Mouse (Mus musculus): Measurements from ENCODE around the gene Stra8.

DNA sequence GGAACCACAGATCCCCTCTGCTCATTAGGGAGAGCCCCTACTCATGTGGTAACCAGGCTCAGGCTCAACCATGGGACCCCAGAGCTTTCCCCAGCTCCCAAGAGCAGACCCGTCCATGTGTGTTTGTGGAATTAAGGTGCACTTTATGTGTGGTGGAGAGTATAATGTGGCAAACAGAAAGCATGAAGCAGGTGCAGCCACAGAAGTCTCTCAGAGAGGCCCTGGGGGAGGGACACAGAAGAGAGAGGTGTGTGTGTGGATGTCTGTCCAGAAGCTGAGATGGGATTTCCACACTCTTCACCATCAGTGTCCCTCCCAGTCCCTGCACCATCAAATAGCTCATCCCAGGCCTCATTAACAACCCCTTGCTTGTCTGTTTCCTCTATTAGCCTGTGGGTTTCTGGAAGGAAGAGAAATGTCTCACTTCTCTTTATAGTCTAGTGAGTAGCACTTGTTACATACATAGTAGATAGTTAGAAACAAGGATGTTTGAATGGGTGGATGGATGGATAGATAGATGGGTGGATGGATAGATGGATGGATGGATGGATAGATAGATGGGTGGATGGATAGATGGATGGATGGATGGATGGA is 26.6 kb downstream of the Stra8 start:
- TF ChIP-seq MYOG (IDR thresholded peaks at IDR 0.05; ENCODE audit: control insufficient read depth in 1 of 3, insufficient read depth in 1 of 3, insufficient read length in 2 of 3, low read depth in 2 of 3) = no peak
- TF ChIP-seq POLR2A (IDR thresholded peaks at IDR 0.05; ENCODE audit: insufficient read length, low read depth) = no peak
- TF ChIP-seq USF1 (IDR thresholded peaks at IDR 0.05; ENCODE audit: low read depth) = no peak
- no peak for TF ChIP-seq MAX (IDR thresholded peaks at IDR 0.05; ENCODE audit: low read depth)
- no peak for TF ChIP-seq TCF3 (IDR thresholded peaks at IDR 0.05; ENCODE audit: insufficient read length, low read depth)
- TF ChIP-seq TCF12 (IDR thresholded peaks at IDR 0.05; ENCODE audit: insufficient read depth, poor library complexity, severe bottlenecking) = no peak
- TF ChIP-seq CEBPB (IDR thresholded peaks at IDR 0.05; ENCODE audit: insufficient read depth, poor library complexity, severe bottlenecking) = no peak
- TF ChIP-seq E2F4 (IDR thresholded peaks at IDR 0.05; ENCODE audit: insufficient read depth) = no peak
- no peak for TF ChIP-seq POLR2AphosphoS2 (IDR thresholded peaks at IDR 0.05; ENCODE audit: insufficient read length, low read depth)
- no peak for TF ChIP-seq MYOD1 (IDR thresholded peaks at IDR 0.05; ENCODE audit: control insufficient read depth in 1 of 3, insufficient read length in 2 of 3, low read depth in 2 of 3)
- no peak for TF ChIP-seq SRF (IDR thresholded peaks at IDR 0.05; ENCODE audit: control insufficient read depth, insufficient read length, low read depth)
- no peak for TF ChIP-seq REST (IDR thresholded peaks at IDR 0.05; ENCODE audit: insufficient read depth, insufficient read length)

Measured in myocyte (in vitro differentiated cells).